Mouse (Mus musculus) bone marrow, adult 2 months (tissue): ENCODE results near the gene Prkaa1. TPM values are rescaled to one million over a fixed set of nuclear protein-coding genes. Genes with fewer than 3 reads are reported as not detected.
A peak's percentile ranks its signal among the peaks of the same experiment; 100 is the strongest.

Experiments used
- H3K27ac ChIP-seq: fragments of 200-500 bp; 2 replicates; pipeline ENCODE4 v1.5.1; 2012; ENCODE audit warnings: low read depth, mild to moderate bottlenecking, control low read depth, inconsistent platforms, low read length; ENCODE audit not compliant: control insufficient read depth, poor library complexity, insufficient read depth
- H3K4me1 ChIP-seq: fragments of 200-500 bp; 2 replicates; pipeline ENCODE4 v1.6.1; 2011; ENCODE audit warnings: low read length; ENCODE audit not compliant: control insufficient read depth, insufficient read depth
- H3K4me3 ChIP-seq: fragments of 200-500 bp; replicated peaks from 2 replicates; pipeline ENCODE3; 2011; ENCODE audit warnings: mild to moderate bottlenecking, low read depth, low read length, control low read depth; ENCODE audit not compliant: control insufficient read depth
- CTCF ChIP-seq: fragments of 200-500 bp; IDR thresholded peaks from 2 replicates; pipeline ENCODE4 v1.5.1; 2011; ENCODE audit warnings: low read length, control low read depth; ENCODE audit not compliant: control insufficient read depth, insufficient read depth
- POLR2A ChIP-seq: fragments of 200-500 bp; IDR thresholded peaks from 2 replicates; pipeline ENCODE4 v1.6.1; 2011; ENCODE audit warnings: low read depth, mild to moderate bottlenecking, control low read depth, low read length, borderline replicate concordance; ENCODE audit not compliant: control insufficient read depth
- WGBS: fragments of 180-500 bp; shearing (Covaris S2); methylation state at CpG from one replicate; pipeline ENCODE4 v1.1.7; 2018; 5-methylcytosine and 5-hydroxymethylcytosine counted together
- polyA plus RNA-seq: library from polyadenylated mRNA; stranded (reverse); fragments of >200 nt; gene quantifications from 2 replicates; pipeline ENCODE4 v1.2.4, GENCODE M21; 2011; ENCODE audit warnings: low replicate concordance; ENCODE audit not compliant: missing spikeins, insufficient read depth, insufficient read length

Prkaa1 gene
- polyA plus RNA-seq, 1 experiment: 9.1 TPM

- Histone ChIP-seq H3K4me3 (peak overlapping the region; percentile 16), H3K4me1 (peaks cover 3% of the 10 kb centered on the region; the same call in 1 of the 2 replicates), H3K27ac (no peak overlapping the region)
- TF ChIP-seq CTCF: no peak
- no peak for TF ChIP-seq POLR2A
- 78% methylated on average over 9 of the region's 9 CpGs for WGBS
These were observed 1.7 kb downstream of the Prkaa1 start for GRCm38 (mm10) chr15:5145196-5145945.

- TF ChIP-seq POLR2A (no peak), CTCF (no peak)
- H3K4me1 ChIP-seq: no peaks in the 10 kb centered on the region; the same call in 1 of the 2 replicates
- H3K4me3 ChIP-seq: no peak overlapping the region
- 83% methylated on average over 4 of the region's 4 CpGs for WGBS
- H3K27ac ChIP-seq: no peak overlapping the region
These were observed 5.5 kb downstream of the Prkaa1 start for GRCm38 (mm10) chr15:5149187-5149586.

GRCm38 (mm10) chr15:5152171-5152570, 8.5 kb downstream of the Prkaa1 start:
- no peaks in the 10 kb centered on the region; the same call in 1 of the 2 replicates for H3K4me1 ChIP-seq
- TF ChIP-seq POLR2A (no peak), CTCF (no peak)
- no peak overlapping the region for H3K4me3 ChIP-seq
- WGBS: 90% methylated on average over 6 of the region's 6 CpGs
- H3K27ac ChIP-seq: no peak overlapping the region

- no peaks in the 10 kb centered on the region; the same call in 1 of the 2 replicates for H3K4me1 ChIP-seq
- H3K4me3 ChIP-seq: no peak overlapping the region
- H3K27ac ChIP-seq: no peak overlapping the region
- no peak for TF ChIP-seq POLR2A
- no peak for TF ChIP-seq CTCF
- WGBS: 92% methylated on average over 9 of the region's 9 CpGs
These were observed 11.0 kb downstream of the Prkaa1 start for GRCm38 (mm10) chr15:5154621-5155020.

GRCm38 (mm10) chr15:5155093-5155492, 11.4 kb downstream of the Prkaa1 start:
- TF ChIP-seq POLR2A: no peak
- no peak for TF ChIP-seq CTCF
- Histone ChIP-seq H3K27ac (no peak overlapping the region), H3K4me3 (no peak overlapping the region), H3K4me1 (no peaks in the 10 kb centered on the region; the same call in 1 of the 2 replicates)
- 74% methylated on average over 5 of the region's 5 CpGs for WGBS

- no peak for TF ChIP-seq POLR2A
- TF ChIP-seq CTCF: no peak
- no peak overlapping the region for H3K4me3 ChIP-seq
- H3K27ac ChIP-seq: no peak overlapping the region
- no peaks in the 10 kb centered on the region; the same call in 1 of the 2 replicates for H3K4me1 ChIP-seq
- WGBS: 63% methylated on average over 4 of the region's 4 CpGs
These were observed 12.7 kb downstream of the Prkaa1 start for GRCm38 (mm10) chr15:5156355-5156754.

GRCm38 (mm10) chr15:5157386-5157785, 13.7 kb downstream of the Prkaa1 start:
- Histone ChIP-seq H3K4me1 (no peaks in the 10 kb centered on the region; the same call in 1 of the 2 replicates), H3K4me3 (no peak overlapping the region), H3K27ac (no peak overlapping the region)
- 76% methylated on average over 1 of the region's 1 CpGs for WGBS
- no peak for TF ChIP-seq CTCF
- TF ChIP-seq POLR2A: no peak

GRCm38 (mm10) chr15:5158827-5159226, 15.2 kb downstream of the Prkaa1 start:
- TF ChIP-seq POLR2A: no peak
- TF ChIP-seq CTCF: no peak
- 85% methylated on average over 6 of the region's 6 CpGs for WGBS
- H3K4me3 ChIP-seq: no peak overlapping the region
- no peak overlapping the region for H3K27ac ChIP-seq
- no peaks in the 10 kb centered on the region for H3K4me1 ChIP-seq
